Mouse (Mus musculus): ENCODE measurements at regions not wholly inside any gene's neighbourhood (a gene's known extent, or its start where the extent isn't known, plus 50 kb on each side); places are given as distances from the start of the nearest gene placed in this dataset.

GRCm38 (mm10) chr14:60486278-60486935, 113.3 kb downstream of the Amer2 start:
- no peaks in the 10 kb centered on the region for H3K4me1 ChIP-seq (ENCODE audit: control insufficient read depth, insufficient read depth, low read length)
- TF ChIP-seq CTCF (IDR thresholded peaks at IDR 0.05; ENCODE audit: extremely low read depth, insufficient read depth, low read length) (no peak), POLR2A (IDR thresholded peaks at IDR 0.05; ENCODE audit: extremely low read depth, insufficient read depth, low read length) (no peak)
- H3K27ac ChIP-seq (ENCODE audit: insufficient read depth, low read length), result no peak overlapping the region
- no peak overlapping the region for H3K4me3 ChIP-seq (ENCODE audit: insufficient read depth, low read length)

- TF ChIP-seq CTCF (IDR thresholded peaks at IDR 0.05; ENCODE audit: extremely low read depth, insufficient read depth, low read length) (no peak), POLR2A (IDR thresholded peaks at IDR 0.05; ENCODE audit: extremely low read depth, insufficient read depth, low read length) (no peak)
- Histone ChIP-seq H3K4me1 (ENCODE audit: control insufficient read depth, insufficient read depth, low read length) (no peaks in the 10 kb centered on the region), H3K4me3 (ENCODE audit: insufficient read depth, low read length) (no peak overlapping the region), H3K27ac (ENCODE audit: insufficient read depth, low read length) (no peak overlapping the region)
Measured at GRCm38 (mm10) chr14:60489111-60489510, 116.1 kb downstream of the Amer2 start.

DNA sequence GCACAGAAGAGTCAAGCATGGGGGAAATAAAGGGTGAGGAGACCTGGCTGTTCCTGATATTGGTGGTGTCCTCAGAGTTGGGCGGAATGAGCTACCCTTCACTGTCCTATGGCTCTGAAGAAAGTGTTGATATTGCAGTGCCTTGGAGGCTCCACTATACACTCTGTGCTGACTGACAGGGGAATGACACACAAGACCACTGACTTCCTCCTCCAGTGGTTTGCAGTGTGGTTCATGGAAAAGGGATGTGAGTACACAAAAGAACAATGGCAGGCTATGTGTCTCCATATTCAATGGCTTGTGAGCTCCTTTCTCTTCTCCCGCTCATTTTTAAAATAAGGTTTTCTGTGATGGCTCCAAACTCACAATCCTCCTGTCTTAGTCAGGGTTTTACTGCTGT, 117.8 kb downstream of the Amer2 start:
- no peak overlapping the region for H3K4me3 ChIP-seq (ENCODE audit: insufficient read depth, low read length)
- H3K27ac ChIP-seq (ENCODE audit: insufficient read depth, low read length), result no peak overlapping the region
- TF ChIP-seq POLR2A (IDR thresholded peaks at IDR 0.05; ENCODE audit: extremely low read depth, insufficient read depth, low read length) (no peak), CTCF (IDR thresholded peaks at IDR 0.05; ENCODE audit: extremely low read depth, insufficient read depth, low read length) (no peak)
- no peaks in the 10 kb centered on the region for H3K4me1 ChIP-seq (ENCODE audit: control insufficient read depth, insufficient read depth, low read length)

- no peak overlapping the region for H3K4me3 ChIP-seq (ENCODE audit: insufficient read depth, low read length)
- no peaks in the 10 kb centered on the region for H3K4me1 ChIP-seq (ENCODE audit: control insufficient read depth, insufficient read depth, low read length)
- H3K27ac ChIP-seq (ENCODE audit: insufficient read depth, low read length), result no peak overlapping the region
- TF ChIP-seq CTCF (IDR thresholded peaks at IDR 0.05; ENCODE audit: extremely low read depth, insufficient read depth, low read length) (no peak), POLR2A (IDR thresholded peaks at IDR 0.05; ENCODE audit: extremely low read depth, insufficient read depth, low read length) (no peak)
Measured at GRCm38 (mm10) chr14:60495441-60495840, 122.4 kb downstream of the Amer2 start.

- H3K4me1 ChIP-seq (ENCODE audit: control insufficient read depth, insufficient read depth, low read length), result no peaks in the 10 kb centered on the region
- no peak for TF ChIP-seq POLR2A (IDR thresholded peaks at IDR 0.05; ENCODE audit: extremely low read depth, insufficient read depth, low read length)
- TF ChIP-seq CTCF (IDR thresholded peaks at IDR 0.05; ENCODE audit: extremely low read depth, insufficient read depth, low read length), result no peak
- no peak overlapping the region for H3K27ac ChIP-seq (ENCODE audit: insufficient read depth, low read length)
Measured at GRCm38 (mm10) chr14:60502552-60502951, 129.5 kb downstream of the Amer2 start.

DNA sequence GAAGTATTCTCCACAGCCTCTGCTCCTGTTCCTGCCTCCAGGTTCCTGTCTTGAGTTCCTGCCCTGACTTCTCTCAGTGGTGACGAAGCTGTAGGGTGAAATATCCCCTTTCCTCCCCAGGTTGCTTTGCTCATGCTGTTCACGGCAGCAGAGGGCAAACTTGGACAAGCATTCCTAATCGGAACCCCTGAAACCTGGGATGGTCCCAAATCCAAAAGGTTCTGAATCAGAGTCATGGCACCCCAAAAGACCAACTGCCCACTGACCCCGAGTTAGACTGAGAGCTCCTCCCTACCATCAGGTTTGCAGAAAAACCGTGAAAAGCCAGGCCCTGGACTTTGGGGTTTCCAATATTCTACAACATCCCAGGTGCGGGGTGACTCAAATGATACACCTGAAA, 128.7 kb upstream of the Spata13 start:
- TF ChIP-seq POLR2A (IDR thresholded peaks at IDR 0.05; ENCODE audit: extremely low read depth, insufficient read depth, low read length) (no peak), CTCF (IDR thresholded peaks at IDR 0.05; ENCODE audit: extremely low read depth, insufficient read depth, low read length) (no peak)
- H3K4me1 ChIP-seq (ENCODE audit: control insufficient read depth, insufficient read depth, low read length), result no peaks in the 10 kb centered on the region
- H3K4me3 ChIP-seq (ENCODE audit: insufficient read depth, low read length), result no peak overlapping the region
- no peak overlapping the region for H3K27ac ChIP-seq (ENCODE audit: insufficient read depth, low read length)

More at GRCm38 (mm10) chr14:60502552-60502951, 129.5 kb downstream of the Amer2 start:
- no peak overlapping the region for H3K4me3 ChIP-seq (ENCODE audit: insufficient read depth, low read length)

DNA sequence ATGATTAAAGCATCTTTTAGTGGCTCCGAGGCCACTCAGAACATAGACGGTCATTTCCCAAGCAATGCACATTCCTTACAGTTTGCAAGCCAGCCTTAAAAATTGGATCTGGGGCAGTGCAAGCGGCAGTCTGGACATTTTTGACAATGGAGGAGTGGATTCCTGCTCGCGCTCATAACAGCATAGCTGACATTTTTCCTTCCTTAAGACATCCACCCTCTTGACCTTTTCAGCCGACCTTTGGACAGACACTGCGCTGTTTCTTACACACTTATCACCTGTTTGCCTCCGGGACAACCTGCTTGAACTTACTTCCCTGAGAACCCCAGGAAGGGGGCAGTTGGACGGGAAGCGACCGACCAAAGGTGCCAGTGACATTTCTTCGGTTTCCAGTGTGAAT, 127.5 kb upstream of the Spata13 start:
- Histone ChIP-seq H3K4me3 (ENCODE audit: insufficient read depth, low read length) (no peak overlapping the region), H3K27ac (ENCODE audit: insufficient read depth, low read length) (no peak overlapping the region), H3K4me1 (ENCODE audit: control insufficient read depth, insufficient read depth, low read length) (no peaks in the 10 kb centered on the region)
- TF ChIP-seq CTCF (IDR thresholded peaks at IDR 0.05; ENCODE audit: extremely low read depth, insufficient read depth, low read length) (no peak), POLR2A (IDR thresholded peaks at IDR 0.05; ENCODE audit: extremely low read depth, insufficient read depth, low read length) (no peak)

- TF ChIP-seq CTCF (IDR thresholded peaks at IDR 0.05; ENCODE audit: extremely low read depth, insufficient read depth, low read length) (peak; percentile 60), POLR2A (IDR thresholded peaks at IDR 0.05; ENCODE audit: extremely low read depth, insufficient read depth, low read length) (no peak)
Measured at GRCm38 (mm10) chr14:60513560-60513959, 120.2 kb upstream of the Spata13 start.

GRCm38 (mm10) chr14:60515094-60515786, 118.6 kb upstream of the Spata13 start:
- no peak for TF ChIP-seq POLR2A (IDR thresholded peaks at IDR 0.05; ENCODE audit: extremely low read depth, insufficient read depth, low read length)
- no peak for TF ChIP-seq CTCF (IDR thresholded peaks at IDR 0.05; ENCODE audit: extremely low read depth, insufficient read depth, low read length)
- no peaks in the 10 kb centered on the region for H3K4me1 ChIP-seq (ENCODE audit: control insufficient read depth, insufficient read depth, low read length)

More at GRCm38 (mm10) chr14:60513560-60513959, 120.2 kb upstream of the Spata13 start:
- no peaks in the 10 kb centered on the region for H3K4me1 ChIP-seq (ENCODE audit: control insufficient read depth, insufficient read depth, low read length)
- H3K4me3 ChIP-seq (ENCODE audit: insufficient read depth, low read length), result no peak overlapping the region
- H3K27ac ChIP-seq (ENCODE audit: insufficient read depth, low read length), result no peak overlapping the region

DNA sequence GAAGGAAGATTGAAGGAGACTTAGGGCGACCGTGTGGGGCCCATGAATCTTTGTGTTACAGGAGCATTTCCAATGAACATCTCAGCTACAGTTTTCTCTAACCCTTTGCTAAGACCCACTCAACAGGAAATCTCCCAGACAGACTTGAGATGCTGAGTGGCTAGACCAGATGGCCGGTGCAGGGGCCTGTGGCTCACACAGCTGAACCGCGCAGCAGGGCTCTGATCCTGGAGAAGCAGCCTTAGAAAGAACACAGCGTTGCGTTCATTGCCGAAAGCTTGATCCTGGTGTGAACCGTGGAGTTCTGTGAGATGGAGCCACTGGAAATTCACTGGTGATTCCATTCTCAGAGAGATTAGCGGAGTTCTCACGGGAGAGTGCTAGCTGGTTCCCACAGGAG, 115.9 kb upstream of the Spata13 start:
- TF ChIP-seq POLR2A (IDR thresholded peaks at IDR 0.05; ENCODE audit: extremely low read depth, insufficient read depth, low read length), result no peak
- TF ChIP-seq CTCF (IDR thresholded peaks at IDR 0.05; ENCODE audit: extremely low read depth, insufficient read depth, low read length), result no peak
- Histone ChIP-seq H3K27ac (ENCODE audit: insufficient read depth, low read length) (no peak overlapping the region), H3K4me1 (ENCODE audit: control insufficient read depth, insufficient read depth, low read length) (no peaks in the 10 kb centered on the region), H3K4me3 (ENCODE audit: insufficient read depth, low read length) (no peak overlapping the region)

More at GRCm38 (mm10) chr14:60515094-60515786, 118.6 kb upstream of the Spata13 start:
- Histone ChIP-seq H3K27ac (ENCODE audit: insufficient read depth, low read length) (no peak overlapping the region), H3K4me3 (ENCODE audit: insufficient read depth, low read length) (no peak overlapping the region)
